Mouse (Mus musculus) C3H10T1/2 (cell line): ENCODE measurements around the gene Gm9376. TPM values are rescaled to one million over a fixed set of nuclear protein-coding genes. Genes with fewer than 3 reads are reported as not detected.

ENCODE experiments used
- polyA plus RNA-seq, 2 experiments: library from polyadenylated mRNA; unstranded; fragments of >200 nt; fragmentation: generic; extraction: Trizol; gene quantifications; one replicate each; pipeline ENCODE4 v1.2.1; 2012; ENCODE audit warnings: missing spikeins in 2 of 2

The Gm9376 gene
- polyA plus RNA-seq = not detected

GRCm38 (mm10) chr14:118266660-118267059, at the start of gene Gm9376:
TSS of gene Gm9376 (plus strand) at chr14:118266960.

GRCm38 (mm10) chr14:118236886-118237289, 29.9 kb upstream of the Gm9376 start, which contains the start of gene Sox21:
TSS of gene Sox21 (minus strand) at chr14:118237030.

Other genes starting within 250 kb of the Gm9376 start
- under 1 TPM; 0.02 to 0.21 TPM for gene Dct, start 214.7 kb upstream of the Gm9376 start, polyA plus RNA-seq
- 1 to 10 TPM in 1 of 2 experiments, under 1 TPM in 1; 0.90 to 7.6 TPM for gene Tgds, start 134.2 kb upstream of the Gm9376 start, polyA plus RNA-seq
- gene Gpr180, start 129.8 kb upstream of the Gm9376 start, polyA plus RNA-seq = 10 to 100 TPM; 10.2 to 20.9 TPM
- under 1 TPM in 1 of 2 experiments, not detected in 1; 0.01 TPM for gene Sox21, start 29.9 kb upstream of the Gm9376 start, polyA plus RNA-seq